Mouse (Mus musculus) CH12.LX (cell line): Measurements from ENCODE around the gene Atp8a2. TPM values are rescaled to one million over a fixed set of nuclear protein-coding genes. Genes with fewer than 3 reads are reported as not detected.

ENCODE experiments used
- DNase-seq: peaks from one replicate; pipeline ENCODE4 v3.0.0-alpha.2; 2013; ENCODE audit errors: extremely low read depth
- H3K27ac ChIP-seq: 2 replicates; pipeline ENCODE4 v1.5.1; 2012; ENCODE audit warnings: low read depth, mild to moderate bottlenecking, control low read depth, moderate library complexity; ENCODE audit not compliant: insufficient read depth
- H3K27me3 ChIP-seq: replicated peaks from 2 replicates; pipeline ENCODE3; 2012; ENCODE audit warnings: inconsistent platforms
- H3K36me3 ChIP-seq, 2 experiments: replicated peaks in 1 of 2; 2 replicates each; pipeline versions ENCODE3 to v1.6.1; 2012; ENCODE audit warnings: inconsistent platforms in 1 of 2, low read length in 1 of 2, mild to moderate bottlenecking in 1 of 2, mixed read lengths in 1 of 2, moderate library complexity in 1 of 2; ENCODE audit not compliant: control insufficient read depth in 1 of 2, insufficient read depth in 1 of 2
- H3K4me1 ChIP-seq, 2 experiments: 2 replicates each; pipeline ENCODE4 v1.6.1; 2012; ENCODE audit warnings: inconsistent platforms in 1 of 2, moderate library complexity in 1 of 2; ENCODE audit not compliant: insufficient read depth in 2 of 2, control insufficient read depth in 1 of 2
- H3K4me2 ChIP-seq: 2 replicates; pipeline ENCODE4 v1.6.1; 2012; ENCODE audit warnings: low read depth, mild to moderate bottlenecking, control low read depth; ENCODE audit not compliant: poor library complexity, insufficient read depth, severe bottlenecking
- H3K4me3 ChIP-seq, 3 experiments: fragments of 150-350 bp in 1 of 3; sonication (generic) in 1 of 3; replicated peaks in 1 of 3; 2 replicates each; pipeline versions ENCODE3 to v1.5.1; 2011 to 2012; ENCODE audit warnings: low read depth in 2 of 3, low read length in 2 of 3, mild to moderate bottlenecking in 2 of 3, moderate library complexity in 2 of 3, control low read depth in 1 of 3, improper control_type of control experiment in 1 of 3, inconsistent platforms in 1 of 3, mixed read lengths in 1 of 3; ENCODE audit not compliant: poor library complexity in 1 of 3
- H3K79me2 ChIP-seq: replicated peaks from 2 replicates; pipeline ENCODE4 v1.6.1; 2012; ENCODE audit warnings: mild to moderate bottlenecking, moderate library complexity; ENCODE audit not compliant: control insufficient read depth, poor library complexity, insufficient read depth, severe bottlenecking; ENCODE audit errors: extremely low read depth
- H3K9ac ChIP-seq: 2 replicates; pipeline ENCODE4 v1.6.1; 2012; ENCODE audit warnings: low read depth, mild to moderate bottlenecking, control low read depth, moderate library complexity; ENCODE audit not compliant: insufficient read depth
- H3K9me3 ChIP-seq: replicated peaks from 2 replicates; pipeline ENCODE3; 2012; ENCODE audit warnings: low read length, inconsistent platforms, mixed read lengths
- CHD1 ChIP-seq: IDR thresholded peaks from 2 replicates; pipeline ENCODE4 v1.6.1; 2012; ENCODE audit warnings: low read depth, low read length, improper control_type of control experiment, inconsistent platforms
- CHD2 ChIP-seq: IDR thresholded peaks from 2 replicates; pipeline ENCODE4 v1.6.1; 2011; ENCODE audit warnings: low read length, improper control_type of control experiment
- E2F4 ChIP-seq: IDR thresholded peaks from 2 replicates; pipeline ENCODE4 v1.6.1; 2011; ENCODE audit warnings: low read depth, low read length, improper control_type of control experiment; ENCODE audit not compliant: insufficient replicate concordance
- ELF1 ChIP-seq: IDR thresholded peaks from 2 replicates; pipeline ENCODE4 v1.6.1; 2014; ENCODE audit warnings: low read depth, mild to moderate bottlenecking, inconsistent platforms, low read length, improper control_type of control experiment
- EP300 ChIP-seq: IDR thresholded peaks from 2 replicates; pipeline ENCODE4 v1.6.1; 2011; ENCODE audit warnings: low read length, improper control_type of control experiment
- ETS1 ChIP-seq: conservative IDR thresholded peaks from 2 replicates; pipeline ENCODE4 v1.6.1; 2012; ENCODE audit warnings: low read depth, mild to moderate bottlenecking, inconsistent platforms, low read length, improper control_type of control experiment, moderate library complexity
- GABPA ChIP-seq: IDR thresholded peaks from 2 replicates; pipeline ENCODE4 v1.6.1; 2012; ENCODE audit warnings: low read depth, low read length, improper control_type of control experiment, inconsistent platforms; ENCODE audit not compliant: insufficient replicate concordance
- HCFC1 ChIP-seq: IDR thresholded peaks from 2 replicates; pipeline ENCODE4 v1.6.1; 2012; ENCODE audit warnings: low read depth, mild to moderate bottlenecking, inconsistent platforms, low read length, improper control_type of control experiment
- JUN ChIP-seq: IDR thresholded peaks from 2 replicates; pipeline ENCODE4 v1.6.1; 2011; ENCODE audit warnings: low read depth, mild to moderate bottlenecking, low read length, improper control_type of control experiment, moderate library complexity; ENCODE audit not compliant: insufficient read depth
- JUND ChIP-seq: conservative IDR thresholded peaks from 2 replicates; pipeline ENCODE4 v1.6.1; 2011; ENCODE audit warnings: low read depth, low read length, improper control_type of control experiment
- MAFK ChIP-seq: IDR thresholded peaks from 2 replicates; pipeline ENCODE4 v1.6.1; 2011; ENCODE audit warnings: low read length, improper control_type of control experiment; ENCODE audit not compliant: insufficient replicate concordance
- MAX ChIP-seq: IDR thresholded peaks from 2 replicates; pipeline ENCODE4 v1.6.1; 2011; ENCODE audit warnings: low read length, improper control_type of control experiment
- MEF2A ChIP-seq: IDR thresholded peaks from 2 replicates; pipeline ENCODE4 v1.6.1; 2014; ENCODE audit warnings: low read depth, mild to moderate bottlenecking, inconsistent platforms, low read length, improper control_type of control experiment, borderline replicate concordance
- MYC ChIP-seq: IDR thresholded peaks from 2 replicates; pipeline ENCODE4 v1.6.1; 2011; ENCODE audit warnings: low read depth, mild to moderate bottlenecking, improper control_type of control experiment, low read length
- POLR2A ChIP-seq: IDR thresholded peaks from 2 replicates; pipeline ENCODE4 v1.6.1; 2011; ENCODE audit warnings: low read depth, mild to moderate bottlenecking, improper control_type of control experiment, low read length
- RCOR1 ChIP-seq: conservative IDR thresholded peaks from 2 replicates; pipeline ENCODE4 v1.6.1; 2012; ENCODE audit warnings: low read depth, mild to moderate bottlenecking, inconsistent platforms, low read length, improper control_type of control experiment
- SIN3A ChIP-seq: IDR thresholded peaks from 2 replicates; pipeline ENCODE4 v1.6.1; 2012; ENCODE audit warnings: low read length, improper control_type of control experiment, inconsistent platforms
- TBP ChIP-seq: conservative IDR thresholded peaks from 2 replicates; pipeline ENCODE4 v1.6.1; 2011; ENCODE audit warnings: low read depth, low read length, improper control_type of control experiment
- TCF12 ChIP-seq: IDR thresholded peaks from 2 replicates; pipeline ENCODE4 v1.6.1; 2014; ENCODE audit warnings: low read depth, mild to moderate bottlenecking, inconsistent platforms, low read length, improper control_type of control experiment
- UBTF ChIP-seq: IDR thresholded peaks from 2 replicates; pipeline ENCODE4 v1.6.1; 2012; ENCODE audit warnings: low read depth, mild to moderate bottlenecking, inconsistent platforms, low read length, improper control_type of control experiment, moderate library complexity
- USF1 ChIP-seq: IDR thresholded peaks from 2 replicates; pipeline ENCODE4 v1.6.1; 2014; ENCODE audit warnings: low read depth, mild to moderate bottlenecking, inconsistent platforms, low read length, improper control_type of control experiment
- USF2 ChIP-seq: conservative IDR thresholded peaks from 2 replicates; pipeline ENCODE4 v1.6.1; 2011; ENCODE audit warnings: low read depth, low read length, improper control_type of control experiment
- ZMIZ1 ChIP-seq: IDR thresholded peaks from 2 replicates; pipeline ENCODE4 v1.6.1; 2012; ENCODE audit warnings: low read depth, mild to moderate bottlenecking, inconsistent platforms, low read length, improper control_type of control experiment
- dilution Hi-C: fragments of 300-500 bp; cut with MboI; formaldehyde crosslinking; loops from 2 replicates; pipeline ENCODE4 v1.14.3; 2020; ENCODE audit warnings: low sequenced_read_pairs; ENCODE audit not compliant: extremely low pct_unique_long_range_greater_than_20kb, extremely low pct_ligation_motif_present
- in situ Hi-C: fragments of 300-500 bp; cut with MboI; formaldehyde crosslinking; loops from 3 replicates; pipeline ENCODE4 v1.14.3; 2019; ENCODE audit warnings: low sequenced_read_pairs, low pct_ligation_motif_present, low pct_unique_long_range_greater_than_20kb, mixed read lengths
- polyA plus RNA-seq: library from polyadenylated mRNA; unstranded; fragments of >175 nt; gene quantifications from 2 replicates; pipeline ENCODE4 v1.2.1, GENCODE M21; 2012; ENCODE audit warnings: low read depth; ENCODE audit not compliant: insufficient read length
- total RNA-seq, 2 experiments: library from RNA; depleted of rRNA; stranded (reverse); fragments of 300-350 nt in 1 of 2; fragments of >200 nt in 1 of 2; gene quantifications; 2 replicates each; pipeline ENCODE4 v1.2.3; 2012 to 2014

Atp8a2 gene
- total and polyA plus RNA-seq, 3 experiments = 0.15 to 0.29 (median 0.21) TPM

DNA sequence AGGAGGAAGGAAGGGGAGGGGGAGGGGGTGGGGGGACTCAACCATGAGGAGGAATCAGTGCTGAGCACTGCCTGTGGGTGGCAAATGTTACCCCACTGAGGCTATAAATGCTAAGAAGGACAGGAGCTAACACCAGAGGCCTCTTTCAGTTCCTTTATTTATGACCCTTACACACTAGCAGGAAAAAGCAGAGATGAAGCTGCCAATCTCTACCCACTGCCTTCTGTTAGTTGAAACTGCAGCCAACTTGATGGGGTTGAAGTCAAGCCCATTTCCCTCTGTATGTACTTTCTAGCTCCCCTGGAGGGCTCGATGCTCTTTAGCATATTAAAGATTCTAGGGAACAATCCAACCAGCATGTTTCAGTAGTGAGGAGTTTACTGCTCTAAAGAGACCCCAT lies 303.0 kb downstream of the Atp8a2 start (continued):
- TF ChIP-seq USF1 (no peak), ELF1 (no peak), SIN3A (no peak), JUN (no peak), UBTF (no peak), GABPA (no peak), RCOR1 (no peak), USF2 (no peak), EP300 (peak; percentile 81), ZMIZ1 (no peak), MAX (peak; percentile 22; the same call in 1 of the 2 replicates), POLR2A (no peak)
- TF ChIP-seq, all 38 proteins: peak for 6

DNA sequence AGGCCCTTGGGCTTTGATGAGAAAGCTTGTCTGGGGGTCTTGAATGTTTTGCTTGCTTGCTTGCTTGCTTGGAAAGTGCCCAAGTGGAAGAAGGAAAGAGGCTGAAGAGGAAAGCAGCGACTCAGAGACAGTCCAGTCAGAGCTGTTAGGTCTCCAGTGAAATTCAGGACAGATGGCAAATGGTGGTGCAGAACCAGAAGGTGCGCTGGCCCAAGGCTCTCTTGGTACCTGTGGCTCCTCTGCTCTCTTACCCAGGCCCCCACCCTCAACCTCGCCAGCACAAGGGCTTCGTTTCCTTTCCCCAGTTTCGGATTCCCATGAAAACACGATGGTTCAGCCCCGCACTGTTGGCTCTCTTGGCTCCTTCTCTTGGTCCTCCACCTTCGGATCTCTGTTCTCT lies 304.9 kb downstream of the Atp8a2 start:
- Histone ChIP-seq H3K4me2 (no peak overlapping the region), H3K27me3 (no peaks in the 10 kb centered on the region), H3K9me3 (no peaks in the 10 kb centered on the region), H3K36me3 (no peaks in the 10 kb centered on the region), H3K4me3 (no peak overlapping the region), H3K27ac (no peak overlapping the region), H3K4me1 (peaks cover 5 to 34% of the 10 kb centered on the region in 2 experiments; a peak in 3 of 4 replicates), H3K79me2 (no peaks in the 10 kb centered on the region), H3K9ac (no peak overlapping the region)
- dilution Hi-C loops (no loop called here), in situ Hi-C loops (no loop called here)
- TF ChIP-seq MYC = no peak
- no peak for TF ChIP-seq TCF12
- no peak for TF ChIP-seq SIN3A
- no peak for TF ChIP-seq E2F4
- no peak for TF ChIP-seq JUND
- no peak for TF ChIP-seq RCOR1
- TF ChIP-seq TBP = no peak
- TF ChIP-seq MAFK = no peak
- no peak for TF ChIP-seq MEF2A
- TF ChIP-seq CHD1 = no peak
- no peak for TF ChIP-seq USF1
- TF ChIP-seq HCFC1 = no peak
- TF ChIP-seq ETS1 = no peak
- no peak for TF ChIP-seq CHD2
- no peak for TF ChIP-seq ELF1
- no peak for DNase-seq
